Mouse (Mus musculus): ENCODE results near the gene Nkx2-1.

GRCm38 (mm10) chr12:56537342-56537741 is 634 bp upstream of the Nkx2-1 start:
- TF ChIP-seq CTCF (IDR thresholded peaks at IDR 0.05; ENCODE audit: low read depth) = no peak
- TF ChIP-seq EP300 (IDR thresholded peaks at IDR 0.05; ENCODE audit: low read depth) = no peak
